Mouse (Mus musculus) kidney, postnatal 0 days (tissue): ENCODE results near the gene Ttn. TPM values are rescaled to one million over a fixed set of nuclear protein-coding genes. Genes with fewer than 3 reads are reported as not detected.

Experiments
- ATAC-seq: fragments of 200-750 bp; cut with Nextera tagmentation; replicated peaks from 2 replicates; pipeline ENCODE4 v1.8.0; 2017; ENCODE audit warnings: low read depth, moderate number of reproducible peaks, moderate TSS enrichment, moderate library complexity; ENCODE audit not compliant: low FRiP score
- DNase-seq: peaks from one replicate; pipeline ENCODE4 v3.0.0-alpha.2; 2016; ENCODE audit warnings: low spot score
- H3K27ac ChIP-seq: fragments of 300-500 bp; sonication (generic); 2 replicates; pipeline ENCODE4 v1.5.1; 2014; ENCODE audit warnings: mild to moderate bottlenecking
- H3K27me3 ChIP-seq: fragments of 300-500 bp; sonication (generic); 2 replicates; pipeline ENCODE4 v1.6.1; 2014; ENCODE audit warnings: low read length, mixed read lengths; ENCODE audit not compliant: insufficient read depth
- H3K36me3 ChIP-seq: fragments of 300-500 bp; sonication (generic); 2 replicates; pipeline ENCODE4 v1.6.1; 2014; ENCODE audit warnings: low read length, mixed read lengths; ENCODE audit not compliant: insufficient read depth
- H3K4me1 ChIP-seq: fragments of 300-500 bp; sonication (generic); replicated peaks from 2 replicates; pipeline ENCODE4 v1.6.1; 2014; ENCODE audit warnings: antibody characterized with exemption, low read length, mixed read lengths; ENCODE audit not compliant: insufficient read depth
- H3K4me2 ChIP-seq: fragments of 300-500 bp; sonication (generic); 2 replicates; pipeline ENCODE4 v1.6.1; 2014; ENCODE audit warnings: mild to moderate bottlenecking, low read length, moderate library complexity, mixed read lengths
- H3K4me3 ChIP-seq: fragments of 300-500 bp; sonication (generic); replicated peaks from 2 replicates; pipeline ENCODE4 v1.5.1; 2014; ENCODE audit warnings: low read depth, low read length
- H3K9ac ChIP-seq: fragments of 300-500 bp; sonication (generic); 2 replicates; pipeline ENCODE4 v1.6.1; 2014; ENCODE audit warnings: low read depth, low read length
- H3K9me3 ChIP-seq: fragments of 300-500 bp; sonication (generic); replicated peaks from 2 replicates; pipeline ENCODE4 v1.6.1; 2016; ENCODE audit warnings: low read length, inconsistent platforms, mixed read lengths
- CTCF ChIP-seq: IDR thresholded peaks from 2 replicates; pipeline ENCODE4 v1.5.1; 2016; ENCODE audit warnings: antibody characterized with exemption, low read depth, mild to moderate bottlenecking, moderate library complexity
- WGBS: fragments of 180-500 bp; shearing (Covaris S2); extraction: QIAGEN DNeasy Blood & Tissue Kit; methylation state at CpG from one replicate; pipeline ENCODE4 v1.1.7; 2014; 5-methylcytosine and 5-hydroxymethylcytosine counted together
- polyA plus RNA-seq: library from polyadenylated mRNA; unstranded; fragments of >200 nt; fragmentation: Nextera tagmentation; extraction: Ambion mirVana; gene quantifications from 2 replicates; pipeline ENCODE4 v1.2.1, GENCODE M21; 2015

Gene Ttn
- polyA plus RNA-seq, 1 experiment from 2014 or later, result 0.14 TPM

DNA sequence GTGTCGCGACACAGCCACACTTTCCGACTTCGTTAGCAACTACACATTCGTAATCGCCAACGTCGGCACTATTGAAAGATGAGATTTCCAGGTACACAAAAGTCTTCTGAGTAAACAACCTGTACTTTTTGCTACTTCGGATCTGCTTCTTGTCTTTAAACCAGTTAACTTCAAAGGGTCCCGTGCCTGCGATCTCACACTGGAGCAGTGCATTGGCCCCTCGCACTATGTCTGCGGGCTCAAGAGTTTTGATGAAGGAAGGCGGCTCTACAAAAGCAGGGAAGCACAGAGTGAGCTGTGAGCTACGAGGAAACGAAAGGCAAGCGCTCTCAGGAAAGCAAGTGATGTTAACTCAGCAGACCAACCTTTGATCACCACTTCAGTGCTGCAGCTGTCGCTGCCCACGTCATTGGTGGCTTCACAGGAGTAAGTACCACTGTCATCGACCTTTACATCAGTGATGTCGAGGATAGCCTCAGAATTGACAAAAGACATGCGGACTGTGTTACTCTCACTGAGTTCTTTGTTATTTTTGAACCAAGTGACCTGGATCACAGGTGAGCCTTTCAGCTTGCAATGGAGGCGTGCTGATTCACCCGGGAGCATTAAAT, 80.8 kb downstream of the Ttn start:
- H3K4me1 ChIP-seq, result no peaks in the 10 kb centered on the region
- no peaks in the 10 kb centered on the region for H3K9me3 ChIP-seq
- H3K27ac ChIP-seq, result no peak overlapping the region
- no peaks in the 10 kb centered on the region for H3K27me3 ChIP-seq
- ATAC-seq (no peak), DNase-seq (no peak)
- H3K4me3 ChIP-seq, result no peak overlapping the region
- no peaks in the 10 kb centered on the region for H3K36me3 ChIP-seq
- no peak overlapping the region for H3K4me2 ChIP-seq
- WGBS, result 86% methylated on average over 24 of the region's 24 CpGs
- H3K9ac ChIP-seq, result no peak overlapping the region
- TF ChIP-seq CTCF, result no peak

DNA sequence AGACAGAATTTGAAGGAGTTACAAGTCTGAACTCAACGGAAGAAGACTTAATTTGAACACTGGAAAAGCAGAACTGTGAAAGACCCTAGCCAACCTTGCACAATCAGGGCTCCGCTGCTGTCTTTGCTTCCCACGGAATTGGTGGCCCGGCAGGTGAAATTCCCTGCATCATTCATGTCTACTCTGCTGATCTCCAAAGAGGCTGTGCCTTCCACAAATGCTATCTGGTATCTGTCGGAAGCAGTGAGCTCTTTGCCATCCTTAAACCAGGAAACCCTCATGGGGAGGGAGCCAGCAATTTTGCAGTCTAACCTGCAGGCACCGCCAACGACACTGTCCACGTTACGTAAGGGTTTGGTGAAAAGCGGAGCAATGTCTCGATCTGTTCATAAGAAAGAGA, 82.5 kb downstream of the Ttn start:
- no peak for ATAC-seq
- Histone ChIP-seq H3K4me2 (no peak overlapping the region), H3K27me3 (no peaks in the 10 kb centered on the region), H3K4me1 (no peaks in the 10 kb centered on the region), H3K9ac (no peak overlapping the region), H3K27ac (no peak overlapping the region), H3K9me3 (no peaks in the 10 kb centered on the region), H3K36me3 (no peaks in the 10 kb centered on the region), H3K4me3 (no peak overlapping the region)
- 93% methylated on average over 11 of the region's 11 CpGs for WGBS
- DNase-seq, result no peak
- TF ChIP-seq CTCF, result no peak

DNA sequence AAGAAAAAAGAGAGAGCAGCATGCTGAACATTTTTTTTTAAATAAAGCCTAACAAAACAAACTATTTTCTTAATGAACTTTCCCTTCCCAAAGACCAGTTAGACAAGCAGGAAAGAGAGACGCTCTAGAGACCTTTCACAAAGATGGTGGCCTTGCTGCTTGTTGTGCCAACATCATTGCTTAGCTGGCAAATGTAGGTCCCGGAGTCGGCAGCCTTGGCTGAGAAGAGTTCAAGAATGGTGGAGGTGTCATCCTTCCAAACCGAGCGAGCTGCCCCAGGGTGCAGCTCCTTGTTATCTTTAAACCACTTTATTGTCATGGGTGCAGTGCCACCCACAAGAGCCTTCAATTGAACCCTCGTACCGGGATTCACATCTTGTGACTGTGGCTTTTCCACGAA, 85.4 kb downstream of the Ttn start:
- no peak overlapping the region for H3K27ac ChIP-seq
- TF ChIP-seq CTCF, result no peak
- H3K27me3 ChIP-seq, result no peaks in the 10 kb centered on the region
- no peak overlapping the region for H3K4me3 ChIP-seq
- H3K9me3 ChIP-seq, result no peaks in the 10 kb centered on the region
- WGBS, result 90% methylated on average over 8 of the region's 8 CpGs
- DNase-seq (no peak), ATAC-seq (no peak)
- H3K9ac ChIP-seq, result no peak overlapping the region
- H3K4me2 ChIP-seq, result no peak overlapping the region
- H3K36me3 ChIP-seq, result no peaks in the 10 kb centered on the region
- H3K4me1 ChIP-seq, result no peaks in the 10 kb centered on the region

- no peak overlapping the region for H3K4me3 ChIP-seq
- H3K27ac ChIP-seq, result no peak overlapping the region
- ATAC-seq (no peak), DNase-seq (no peak)
- no peaks in the 10 kb centered on the region for H3K4me1 ChIP-seq
- H3K9me3 ChIP-seq, result no peaks in the 10 kb centered on the region
- no peak overlapping the region for H3K9ac ChIP-seq
- H3K27me3 ChIP-seq, result no peaks in the 10 kb centered on the region
- 92% methylated on average over 4 of the region's 4 CpGs for WGBS
- H3K4me2 ChIP-seq, result no peak overlapping the region
- no peak for TF ChIP-seq CTCF
- H3K36me3 ChIP-seq, result no peaks in the 10 kb centered on the region
Measured at GRCm38 (mm10) chr2:76895327-76895726, 87.0 kb downstream of the Ttn start.

GRCm38 (mm10) chr2:76888721-76889120, 93.6 kb downstream of the Ttn start:
- Histone ChIP-seq H3K4me2 (no peak overlapping the region), H3K27me3 (no peaks in the 10 kb centered on the region), H3K36me3 (no peaks in the 10 kb centered on the region), H3K4me1 (no peaks in the 10 kb centered on the region), H3K27ac (no peak overlapping the region), H3K9me3 (no peaks in the 10 kb centered on the region), H3K9ac (no peak overlapping the region), H3K4me3 (no peak overlapping the region)
- no peak for DNase-seq
- no peak for ATAC-seq
- no peak for TF ChIP-seq CTCF
- WGBS, result 84% methylated on average over 7 of the region's 7 CpGs

- no peak for TF ChIP-seq CTCF
- Histone ChIP-seq H3K4me1 (no peaks in the 10 kb centered on the region), H3K36me3 (no peaks in the 10 kb centered on the region), H3K4me3 (no peak overlapping the region), H3K27ac (no peak overlapping the region), H3K27me3 (no peaks in the 10 kb centered on the region), H3K9me3 (no peaks in the 10 kb centered on the region), H3K4me2 (no peak overlapping the region), H3K9ac (no peak overlapping the region)
- DNase-seq, result no peak
- no peak for ATAC-seq
- WGBS, result 70% methylated on average over 13 of the region's 13 CpGs
Measured at GRCm38 (mm10) chr2:76885855-76886254, 96.5 kb downstream of the Ttn start.

DNA sequence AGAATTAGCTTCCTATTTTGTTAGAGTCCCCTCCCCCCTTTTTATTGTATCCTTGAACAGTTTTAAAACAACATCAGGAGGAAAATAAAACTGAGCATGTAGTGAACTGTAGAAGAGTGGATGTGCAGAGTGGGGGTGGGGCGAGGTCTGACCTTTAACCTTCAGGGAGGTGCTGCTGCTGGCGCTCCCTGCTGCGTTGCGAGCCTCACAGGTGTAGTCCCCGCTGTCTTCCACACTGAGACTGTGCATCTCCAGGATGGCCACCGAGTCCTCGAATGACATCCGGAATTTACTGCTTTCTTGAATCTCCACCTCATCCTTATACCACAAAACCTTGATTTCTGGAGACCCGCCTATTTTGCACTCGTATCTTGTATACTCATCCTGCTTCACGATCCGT, 100.9 kb downstream of the Ttn start:
- H3K4me3 ChIP-seq, result no peak overlapping the region
- no peaks in the 10 kb centered on the region for H3K36me3 ChIP-seq
- no peak overlapping the region for H3K9ac ChIP-seq
- WGBS, result 85% methylated on average over 12 of the region's 12 CpGs
- H3K9me3 ChIP-seq, result no peaks in the 10 kb centered on the region
- no peaks in the 10 kb centered on the region for H3K4me1 ChIP-seq
- TF ChIP-seq CTCF, result no peak
- H3K27me3 ChIP-seq, result no peaks in the 10 kb centered on the region
- ATAC-seq, result no peak
- no peak for DNase-seq
- H3K27ac ChIP-seq, result no peak overlapping the region
- no peak overlapping the region for H3K4me2 ChIP-seq
